Mouse (Mus musculus): ENCODE results near the gene Agbl5.

DNA sequence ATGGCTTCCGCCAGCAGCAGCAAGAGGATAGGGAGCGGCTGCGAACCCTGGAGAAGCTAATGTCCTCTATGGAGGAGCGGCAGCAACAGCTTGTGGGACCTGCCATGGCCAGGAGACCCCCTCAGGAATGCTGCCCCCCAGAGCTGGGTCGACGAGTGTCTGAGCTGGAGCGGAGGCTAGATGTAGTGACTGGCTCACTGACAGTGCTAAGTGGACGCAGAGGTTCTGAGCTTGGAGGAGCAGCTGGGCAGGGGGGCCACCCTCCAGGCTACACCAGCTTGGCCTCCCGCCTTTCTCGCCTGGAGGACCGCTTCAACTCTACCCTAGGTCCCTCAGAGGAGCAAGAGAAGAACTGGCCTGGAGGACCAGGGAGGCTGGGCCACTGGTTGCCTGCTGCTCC is 28.9 kb downstream of the Agbl5 start:
- TF ChIP-seq CTCF (IDR thresholded peaks at IDR 0.05; ENCODE audit: low read depth, low read length) (no peak), GATA1 (IDR thresholded peaks at IDR 0.05; ENCODE audit: borderline replicate concordance, low read length) (no peak)

Measured in G1E (cell line).